Mouse (Mus musculus) kidney, adult 2 months (tissue): ENCODE measurements around the gene Sirt1.

Experiments
- CTCF ChIP-seq: fragments of 200-500 bp; conservative IDR thresholded peaks from 2 replicates; pipeline ENCODE4 v1.5.1; 2011; ENCODE audit warnings: low read depth, mild to moderate bottlenecking, control low read depth, low read length, moderate library complexity, mixed read lengths; ENCODE audit not compliant: insufficient read depth, insufficient read length
- POLR2A ChIP-seq: fragments of 200-500 bp; IDR thresholded peaks from one replicate; pipeline ENCODE4 v1.6.1; 2011; ENCODE audit warnings: low read depth, low read length, control low read depth

DNA sequence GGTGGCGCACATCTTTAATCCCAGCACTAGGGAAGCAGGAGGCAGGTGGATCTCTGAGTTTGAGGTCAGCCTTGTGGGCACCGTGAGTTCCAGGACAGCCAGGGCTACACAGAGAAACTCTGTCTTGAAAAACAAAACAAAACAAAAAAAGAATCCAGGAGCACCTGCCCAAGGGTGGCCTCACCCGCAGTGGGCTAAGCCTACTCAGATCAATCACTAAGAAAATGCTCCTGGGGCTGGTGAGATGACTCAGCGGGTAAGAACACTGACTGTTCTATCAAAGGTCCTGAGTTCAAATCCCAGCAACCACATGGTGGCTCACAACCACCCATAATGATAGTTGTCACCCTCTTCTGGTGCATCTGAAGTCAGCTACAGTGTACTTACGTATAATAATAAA lies 5.2 kb downstream of the Sirt1 start:
- TF ChIP-seq POLR2A (no peak), CTCF (no peak)
